Mouse (Mus musculus) erythroblast, embryonic 14.5 days (primary cell): ENCODE measurements around the gene Alx3.

Experiments used
- GATA1 ChIP-seq: IDR thresholded peaks from 2 replicates; pipeline ENCODE4 v1.6.1; 2012; ENCODE audit warnings: low read length, inconsistent platforms, mixed read lengths
- TAL1 ChIP-seq: IDR thresholded peaks from 3 replicates; pipeline ENCODE4 v1.6.1; 2012; ENCODE audit warnings: low read length, inconsistent platforms, mixed read lengths

DNA sequence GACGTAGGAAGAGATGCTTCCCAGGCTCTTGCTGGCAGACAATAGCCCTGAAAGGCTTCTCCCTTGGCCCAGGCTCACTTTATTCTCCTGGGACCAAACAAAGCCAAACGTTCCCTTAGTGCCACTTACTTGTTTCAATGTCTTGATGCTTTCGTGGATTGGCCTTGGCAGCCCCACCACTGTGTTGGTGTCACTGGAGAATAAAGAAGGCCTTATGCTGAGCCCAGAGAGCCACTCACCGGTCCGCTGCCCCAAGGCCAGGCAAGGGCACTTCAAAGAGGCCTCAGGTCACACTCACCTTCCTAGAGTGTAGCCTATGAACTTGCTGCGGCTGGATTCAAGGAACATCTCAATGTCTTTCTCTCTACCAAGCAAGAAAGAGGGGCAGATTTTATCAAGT lies 25.1 kb downstream of the Alx3 start:
- TF ChIP-seq TAL1 (no peak), GATA1 (no peak)
